Mouse (Mus musculus) midbrain, embryonic 14.5 days (tissue): ENCODE results near the gene Ubl7. TPM values are rescaled to one million over a fixed set of nuclear protein-coding genes. Genes with fewer than 3 reads are reported as not detected.
A peak's percentile ranks its signal among the peaks of the same experiment; 100 is the strongest.

ENCODE experiments used
- ATAC-seq: fragments of 200-750 bp; cut with Nextera tagmentation; 2 replicates; pipeline ENCODE4 v1.8.0; 2017; ENCODE audit warnings: moderate number of reproducible peaks, moderate library complexity; ENCODE audit not compliant: low FRiP score, low TSS enrichment
- DNase-seq: peaks from one replicate; pipeline ENCODE4 v3.0.0-alpha.2; 2015
- H3K27ac ChIP-seq: fragments of 300-500 bp; sonication (generic); replicated peaks from 2 replicates; pipeline ENCODE4 v1.5.1; 2014; ENCODE audit warnings: mild to moderate bottlenecking, low read depth, low read length, moderate library complexity
- H3K27me3 ChIP-seq: fragments of 300-500 bp; sonication (generic); 2 replicates; pipeline ENCODE4 v1.6.1; 2014; ENCODE audit warnings: low read length, control low read depth, mixed read lengths; ENCODE audit not compliant: control insufficient read depth, insufficient read depth
- H3K36me3 ChIP-seq: fragments of 300-500 bp; sonication (generic); 2 replicates; pipeline ENCODE4 v1.6.1; 2014; ENCODE audit warnings: low read length, control low read depth; ENCODE audit not compliant: control insufficient read depth, insufficient read depth
- H3K4me1 ChIP-seq: fragments of 300-500 bp; sonication (generic); 2 replicates; pipeline ENCODE4 v1.6.1; 2014; ENCODE audit warnings: mild to moderate bottlenecking, antibody characterized with exemption, low read length, control low read depth; ENCODE audit not compliant: control insufficient read depth, insufficient read depth
- H3K4me2 ChIP-seq: fragments of 300-500 bp; sonication (generic); 2 replicates; pipeline ENCODE4 v1.6.1; 2014; ENCODE audit warnings: mild to moderate bottlenecking, low read length, moderate library complexity
- H3K4me3 ChIP-seq: fragments of 300-500 bp; sonication (generic); replicated peaks from 2 replicates; pipeline ENCODE4 v1.5.1; 2014; ENCODE audit warnings: low read depth, low read length
- H3K9ac ChIP-seq: fragments of 300-500 bp; sonication (generic); replicated peaks from 2 replicates; pipeline ENCODE4 v1.6.1; 2014; ENCODE audit warnings: mild to moderate bottlenecking, low read length, moderate library complexity
- H3K9me3 ChIP-seq: fragments of 300-500 bp; sonication (generic); 2 replicates; pipeline ENCODE4 v1.6.1; 2016; ENCODE audit warnings: low read length, control low read depth, mixed read lengths; ENCODE audit not compliant: control insufficient read depth
- WGBS: fragments of 180-500 bp; shearing (Covaris S2); extraction: QIAGEN DNeasy Blood & Tissue Kit; methylation state at CpG from one replicate; pipeline ENCODE4 v1.1.7; 2014; 5-methylcytosine and 5-hydroxymethylcytosine counted together
- polyA plus RNA-seq: library from polyadenylated mRNA; unstranded; fragments of >200 nt; fragmentation: Nextera tagmentation; extraction: Ambion mirVana; gene quantifications from 2 replicates; pipeline ENCODE4 v1.2.1, GENCODE M21; 2014

The Ubl7 gene
- polyA plus RNA-seq: 165 and 172 TPM in 2 replicates

- Histone ChIP-seq H3K27me3 (no peaks in the 10 kb centered on the region), H3K4me2 (peak within 1 kb of the TSS; percentile 89), H3K27ac (peak within 1 kb of the TSS; percentile 81), H3K36me3 (peaks cover 8% of the 10 kb centered on the region), H3K4me1 (peaks cover 12% of the 10 kb centered on the region), H3K9ac (peak within 1 kb of the TSS; percentile 73), H3K4me3 (peak within 1 kb of the TSS; percentile 71), H3K9me3 (no peaks in the 10 kb centered on the region)
- DNase-seq (peak; percentile 94), ATAC-seq (peak; percentile 88)
- WGBS: under 1% methylated on average over 47 of the region's 47 CpGs
Measured at GRCm38 (mm10) chr9:57910254-57911160, at the start of gene Ubl7. Gene Ubl7 (plus strand): TSS chr9:57910979.

GRCm38 (mm10) chr9:57861951-57862471, 48.8 kb upstream of the Ubl7 start:
- Histone ChIP-seq H3K4me3 (no peak overlapping the region), H3K4me1 (no peaks in the 10 kb centered on the region), H3K27me3 (no peaks in the 10 kb centered on the region), H3K9ac (no peak overlapping the region), H3K9me3 (no peaks in the 10 kb centered on the region), H3K4me2 (no peak overlapping the region), H3K27ac (no peak overlapping the region), H3K36me3 (no peaks in the 10 kb centered on the region)
- DNase-seq: peak; percentile 82
- ATAC-seq: peak; percentile 57; the same call in 1 of the 2 replicates
- 28% methylated on average over 9 of the region's 9 CpGs for WGBS

GRCm38 (mm10) chr9:57864336-57864735, 46.4 kb upstream of the Ubl7 start:
- no peak overlapping the region for H3K27ac ChIP-seq
- H3K4me1 ChIP-seq: no peaks in the 10 kb centered on the region
- no peaks in the 10 kb centered on the region for H3K9me3 ChIP-seq
- no peaks in the 10 kb centered on the region for H3K36me3 ChIP-seq
- no peak overlapping the region for H3K4me3 ChIP-seq
- no peak overlapping the region for H3K4me2 ChIP-seq
- no peaks in the 10 kb centered on the region for H3K27me3 ChIP-seq
- H3K9ac ChIP-seq: no peak overlapping the region
- ATAC-seq (no peak), DNase-seq (no peak)

GRCm38 (mm10) chr9:57866530-57866929, 44.2 kb upstream of the Ubl7 start:
- no peaks in the 10 kb centered on the region for H3K4me1 ChIP-seq
- 89% methylated on average over 7 of the region's 7 CpGs for WGBS
- H3K9ac ChIP-seq: no peak overlapping the region
- ATAC-seq (no peak), DNase-seq (no peak)
- no peak overlapping the region for H3K4me3 ChIP-seq
- H3K9me3 ChIP-seq: no peaks in the 10 kb centered on the region
- H3K36me3 ChIP-seq: no peaks in the 10 kb centered on the region
- no peaks in the 10 kb centered on the region for H3K27me3 ChIP-seq
- no peak overlapping the region for H3K27ac ChIP-seq
- no peak overlapping the region for H3K4me2 ChIP-seq

GRCm38 (mm10) chr9:57867236-57867635, 43.5 kb upstream of the Ubl7 start:
- DNase-seq: no peak
- H3K27me3 ChIP-seq: no peaks in the 10 kb centered on the region

GRCm38 (mm10) chr9:57867880-57868279, 42.9 kb upstream of the Ubl7 start:
- Histone ChIP-seq H3K27ac (no peak overlapping the region), H3K4me3 (no peak overlapping the region), H3K36me3 (no peaks in the 10 kb centered on the region), H3K27me3 (no peaks in the 10 kb centered on the region), H3K4me1 (no peaks in the 10 kb centered on the region), H3K9ac (no peak overlapping the region), H3K9me3 (no peaks in the 10 kb centered on the region), H3K4me2 (no peak overlapping the region)
- DNase-seq: no peak
- 89% methylated on average over 5 of the region's 5 CpGs for WGBS
- ATAC-seq: no peak

More at GRCm38 (mm10) chr9:57867236-57867635, 43.5 kb upstream of the Ubl7 start:
- Histone ChIP-seq H3K36me3 (no peaks in the 10 kb centered on the region), H3K4me3 (no peak overlapping the region), H3K4me2 (no peak overlapping the region), H3K4me1 (no peaks in the 10 kb centered on the region), H3K9me3 (no peaks in the 10 kb centered on the region), H3K9ac (no peak overlapping the region), H3K27ac (no peak overlapping the region)
- WGBS: 89% methylated on average over 4 of the region's 4 CpGs
- ATAC-seq: no peak

- no peak for ATAC-seq
Measured at GRCm38 (mm10) chr9:57868767-57869166, 42.0 kb upstream of the Ubl7 start.

GRCm38 (mm10) chr9:57870273-57870816, 40.4 kb upstream of the Ubl7 start:
- Histone ChIP-seq H3K27ac (no peak overlapping the region), H3K9ac (no peak overlapping the region), H3K4me2 (no peak overlapping the region), H3K4me3 (no peak overlapping the region), H3K27me3 (no peaks in the 10 kb centered on the region), H3K9me3 (no peaks in the 10 kb centered on the region), H3K4me1 (no peaks in the 10 kb centered on the region), H3K36me3 (no peaks in the 10 kb centered on the region)
- no peak for ATAC-seq
- no peak for DNase-seq
- WGBS: 29% methylated on average over 2 of the region's 2 CpGs

More at GRCm38 (mm10) chr9:57868767-57869166, 42.0 kb upstream of the Ubl7 start:
- 87% methylated on average over 6 of the region's 6 CpGs for WGBS
- H3K4me2 ChIP-seq: no peak overlapping the region
- H3K4me3 ChIP-seq: no peak overlapping the region
- no peaks in the 10 kb centered on the region for H3K9me3 ChIP-seq
- DNase-seq: no peak
- no peaks in the 10 kb centered on the region for H3K27me3 ChIP-seq
- H3K27ac ChIP-seq: no peak overlapping the region
- H3K36me3 ChIP-seq: no peaks in the 10 kb centered on the region
- no peaks in the 10 kb centered on the region for H3K4me1 ChIP-seq
- no peak overlapping the region for H3K9ac ChIP-seq
